Mouse (Mus musculus) spleen, adult 2 months (tissue): Measurements from ENCODE around the gene Rin3. TPM values are rescaled to one million over a fixed set of nuclear protein-coding genes. Genes with fewer than 3 reads are reported as not detected.

ENCODE experiments used
- DNase-seq, 2 experiments: peaks; one replicate each; pipeline versions ENCODE4 v3.0.0 to v3.0.0-alpha.2; 2012 to 2021; ENCODE audit warnings: low spot score in 2 of 2, low read depth in 1 of 2
- H3K27ac ChIP-seq: fragments of 200-500 bp; 2 replicates; pipeline ENCODE4 v1.5.1; 2012; ENCODE audit warnings: low read length, inconsistent platforms; ENCODE audit not compliant: insufficient read depth
- H3K27me3 ChIP-seq: fragments of 200-500 bp; 2 replicates; pipeline ENCODE4 v1.6.1; 2012; ENCODE audit warnings: mild to moderate bottlenecking, moderate library complexity, low read length, inconsistent platforms; ENCODE audit not compliant: control insufficient read depth, insufficient read depth
- H3K36me3 ChIP-seq: fragments of 200-500 bp; 2 replicates; pipeline ENCODE4 v1.6.1; 2012; ENCODE audit warnings: mild to moderate bottlenecking, low read length, inconsistent platforms; ENCODE audit not compliant: control insufficient read depth, insufficient read depth
- H3K4me1 ChIP-seq: fragments of 200-500 bp; 2 replicates; pipeline ENCODE4 v1.6.1; 2011; ENCODE audit warnings: inconsistent platforms; ENCODE audit not compliant: control insufficient read depth, insufficient read depth, insufficient read length
- H3K4me3 ChIP-seq: fragments of 200-500 bp; 2 replicates; pipeline ENCODE4 v1.5.1; 2011; ENCODE audit warnings: mild to moderate bottlenecking, inconsistent platforms; ENCODE audit not compliant: insufficient read depth, insufficient read length; ENCODE audit errors: extremely low read depth
- CTCF ChIP-seq: fragments of 200-500 bp; IDR thresholded peaks from 2 replicates; pipeline ENCODE4 v1.5.1; 2011; ENCODE audit warnings: mild to moderate bottlenecking, inconsistent platforms; ENCODE audit not compliant: insufficient read depth, insufficient read length, insufficient replicate concordance; ENCODE audit errors: extremely low read depth
- POLR2A ChIP-seq: fragments of 200-500 bp; IDR thresholded peaks from 2 replicates; pipeline ENCODE4 v1.6.1; 2011; ENCODE audit warnings: low read depth, low read length, inconsistent platforms
- WGBS: fragments of 180-500 bp; shearing (Covaris S2); methylation state at CpG from one replicate; pipeline ENCODE4 v1.1.7; 2018; 5-methylcytosine and 5-hydroxymethylcytosine counted together
- polyA plus RNA-seq: library from polyadenylated mRNA; depleted of rRNA; stranded (reverse); fragments of >200 nt; gene quantifications from 2 replicates; pipeline ENCODE4 v1.2.3, GENCODE M21; 2012

The Rin3 gene
- polyA plus RNA-seq, 1 experiment, result 63.4 TPM

DNA sequence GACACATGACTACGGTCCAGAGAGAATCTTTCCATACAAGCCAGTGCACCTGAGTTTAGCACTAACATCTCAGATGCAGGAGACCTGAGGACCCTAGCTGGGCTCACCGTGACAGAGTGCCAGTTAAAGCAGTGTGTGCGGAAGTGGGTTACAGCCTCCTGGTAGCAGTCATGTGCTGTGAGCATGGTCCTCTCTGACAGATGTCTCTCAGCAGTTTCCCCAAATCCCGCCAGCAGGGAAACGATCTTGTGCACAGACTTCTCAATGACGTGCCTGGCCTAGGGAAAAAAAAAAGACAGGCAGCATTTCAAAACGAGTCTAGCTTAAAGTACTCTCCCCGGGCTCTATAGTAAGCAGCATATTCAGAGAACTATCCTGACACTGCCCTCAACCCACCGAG is 112.7 kb downstream of the Rin3 start:
- Histone ChIP-seq H3K4me1 (no peaks in the 10 kb centered on the region), H3K27ac (no peak overlapping the region), H3K4me3 (no peak overlapping the region), H3K36me3 (peaks cover 35% of the 10 kb centered on the region), H3K27me3 (no peaks in the 10 kb centered on the region)
- 74% methylated on average over 9 of the region's 9 CpGs for WGBS
- no peak for DNase-seq
- TF ChIP-seq CTCF, result no peak
- no peak for TF ChIP-seq POLR2A

DNA sequence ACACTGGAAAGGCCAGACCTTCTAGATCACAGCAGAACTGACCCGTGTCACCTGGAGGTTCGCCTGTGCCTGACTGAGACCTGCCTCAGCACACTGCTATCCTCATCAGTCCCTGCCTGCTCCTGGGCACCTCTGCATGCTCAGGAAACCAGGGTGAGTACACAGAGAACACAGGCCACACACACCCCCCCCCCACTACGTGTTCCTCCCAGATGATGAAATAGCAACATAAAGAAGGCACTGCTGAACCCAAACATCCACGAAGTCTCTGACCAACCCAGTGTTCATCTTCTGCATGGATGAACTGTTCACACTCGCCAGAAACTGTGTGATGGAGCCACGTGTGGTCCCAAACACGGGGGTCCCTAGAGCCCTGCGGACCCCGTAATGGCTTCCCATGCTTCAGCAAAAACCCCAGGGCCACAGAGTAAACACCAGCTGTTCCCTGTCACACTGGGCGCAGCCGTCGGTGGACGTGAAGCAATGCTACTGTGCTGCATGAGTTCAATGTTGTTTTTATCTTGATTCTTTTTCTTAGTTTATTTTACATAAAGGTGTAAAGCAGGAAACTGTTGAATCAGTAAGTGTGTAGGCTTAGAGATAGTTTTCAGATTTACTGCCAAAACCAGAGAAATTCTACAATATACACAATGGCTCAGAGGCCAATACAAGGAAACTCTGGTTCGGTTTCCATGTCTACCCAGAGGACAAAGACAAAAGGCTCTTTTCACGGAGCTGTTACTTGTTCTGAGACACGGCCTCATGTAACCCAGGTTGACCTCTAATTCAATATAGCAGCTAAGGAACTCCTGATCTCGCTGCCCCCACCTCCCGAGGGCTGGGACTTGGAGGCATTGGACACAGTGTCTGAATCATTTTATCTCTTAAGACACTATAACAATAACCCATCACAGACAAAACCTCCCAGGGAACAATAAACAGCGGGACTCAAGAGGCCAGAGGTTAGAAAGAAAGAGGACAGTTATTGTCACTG is 113.4 kb downstream of the Rin3 start:
- Histone ChIP-seq H3K4me1 (no peaks in the 10 kb centered on the region), H3K36me3 (peaks cover 35% of the 10 kb centered on the region), H3K4me3 (no peak overlapping the region), H3K27ac (no peak overlapping the region), H3K27me3 (no peaks in the 10 kb centered on the region)
- TF ChIP-seq CTCF (no peak), POLR2A (no peak)
- DNase-seq, result no peak
- 82% methylated on average over 19 of the region's 19 CpGs for WGBS

DNA sequence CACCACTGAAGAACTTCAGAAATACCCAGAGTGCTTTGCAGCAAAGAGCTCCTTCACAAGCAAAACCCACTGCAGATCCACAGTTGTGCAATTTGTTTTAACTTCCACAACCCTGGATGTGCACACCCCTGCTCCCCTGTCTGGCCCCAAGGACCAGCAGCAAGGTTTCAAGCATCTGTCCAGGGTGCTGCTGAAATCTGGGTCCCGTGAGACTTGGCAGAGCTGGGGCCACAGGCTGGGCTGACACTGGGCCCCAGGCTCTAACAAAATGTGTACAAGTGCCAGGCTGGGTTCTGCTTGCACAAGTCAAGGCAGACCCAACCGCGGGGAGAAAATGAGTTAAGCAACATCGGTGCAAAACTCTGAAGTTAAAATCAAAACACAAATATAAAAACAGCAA is 115.7 kb downstream of the Rin3 start:
- DNase-seq, result no peak
- TF ChIP-seq POLR2A (no peak), CTCF (no peak)
- H3K4me1 ChIP-seq, result no peaks in the 10 kb centered on the region
- no peaks in the 10 kb centered on the region for H3K27me3 ChIP-seq
- H3K36me3 ChIP-seq, result peaks cover 43% of the 10 kb centered on the region
- H3K4me3 ChIP-seq, result no peak overlapping the region
- H3K27ac ChIP-seq, result no peak overlapping the region
- WGBS, result 92% methylated on average over 4 of the region's 4 CpGs

DNA sequence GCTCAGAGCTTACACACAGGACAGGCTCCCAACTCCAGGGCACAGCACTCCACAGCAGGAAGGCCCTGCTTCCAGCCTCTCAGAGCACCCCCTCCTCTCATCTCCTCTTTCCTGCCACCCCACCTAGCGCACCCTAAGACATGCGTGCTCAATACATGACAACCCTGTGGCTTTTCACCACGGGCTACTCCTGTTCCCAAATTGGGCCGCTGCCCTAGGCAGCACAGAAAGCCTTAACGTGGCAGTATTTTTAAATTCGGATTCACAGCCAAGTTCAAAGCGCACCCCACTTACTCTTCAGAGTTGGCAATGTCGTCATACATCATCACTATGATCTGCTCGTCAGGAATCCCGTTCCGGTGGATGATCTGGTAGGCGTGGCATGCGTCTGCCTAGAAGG is 130.3 kb downstream of the Rin3 start:
- Histone ChIP-seq H3K27me3 (no peaks in the 10 kb centered on the region), H3K27ac (no peak overlapping the region), H3K4me3 (no peak overlapping the region), H3K4me1 (no peaks in the 10 kb centered on the region), H3K36me3 (peaks cover 7% of the 10 kb centered on the region)
- TF ChIP-seq POLR2A (no peak), CTCF (no peak)
- 96% methylated on average over 13 of the region's 13 CpGs for WGBS
- DNase-seq, result no peak

DNA sequence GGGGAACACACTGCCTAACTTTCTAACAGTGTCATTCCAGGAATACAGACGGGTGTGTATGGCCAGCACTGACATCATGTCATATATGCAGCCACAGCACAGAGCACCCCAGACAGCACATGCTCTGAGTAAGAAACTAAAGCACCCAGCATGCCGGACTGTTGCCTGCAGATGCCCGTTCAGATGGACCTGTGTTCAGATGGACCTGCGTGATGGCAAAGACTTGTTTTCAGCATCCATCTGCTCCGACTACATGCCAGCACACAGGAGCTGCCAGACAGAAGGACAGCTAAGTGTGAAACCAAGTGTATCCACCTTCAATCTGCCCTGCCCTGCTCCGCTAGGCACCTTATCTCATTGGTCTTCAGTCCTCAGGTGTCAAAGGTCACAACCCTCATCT is 131.8 kb downstream of the Rin3 start:
- Histone ChIP-seq H3K36me3 (peaks cover 7% of the 10 kb centered on the region), H3K4me1 (no peaks in the 10 kb centered on the region), H3K27ac (no peak overlapping the region), H3K4me3 (no peak overlapping the region), H3K27me3 (no peaks in the 10 kb centered on the region)
- WGBS, result 91% methylated on average over 6 of the region's 6 CpGs
- TF ChIP-seq CTCF, result no peak
- no peak for TF ChIP-seq POLR2A
- no peak for DNase-seq

DNA sequence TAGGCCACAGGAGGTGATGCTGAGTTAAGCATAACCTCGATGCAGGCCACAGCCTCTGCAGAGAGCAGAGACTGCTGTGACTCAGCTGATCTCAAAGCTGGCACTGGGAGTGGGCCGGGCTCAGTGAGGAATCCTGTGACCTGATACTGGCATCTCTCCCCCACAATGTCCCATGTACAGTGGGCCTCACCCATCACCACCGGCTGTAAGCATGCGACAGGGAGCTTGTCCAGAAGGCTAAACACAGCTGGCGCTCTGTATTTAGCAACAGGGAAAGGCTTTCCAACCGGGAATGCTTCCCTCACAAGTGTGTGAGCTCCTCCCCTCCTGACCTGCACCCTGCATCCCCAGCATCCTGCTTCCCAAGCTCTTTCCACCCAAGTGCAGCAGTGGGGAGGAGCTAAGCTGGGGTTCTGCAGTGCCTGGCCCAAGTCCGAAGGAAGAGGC is 133.6 kb downstream of the Rin3 start:
- WGBS, result 78% methylated on average over 7 of the region's 7 CpGs
- Histone ChIP-seq H3K4me3 (no peak overlapping the region), H3K27me3 (no peaks in the 10 kb centered on the region), H3K36me3 (peaks cover 9% of the 10 kb centered on the region), H3K27ac (no peak overlapping the region), H3K4me1 (no peaks in the 10 kb centered on the region)
- TF ChIP-seq POLR2A (no peak), CTCF (no peak)
- no peak for DNase-seq
